Mouse (Mus musculus): Measurements from ENCODE around the gene Tgm4. TPM values are rescaled to one million over a fixed set of nuclear protein-coding genes. Genes with fewer than 3 reads are reported as not detected.
A peak's percentile ranks its signal among the peaks of the same experiment; 100 is the strongest.

The Tgm4 gene
- total RNA-seq, 2 experiments from 2014 or later = 0.27 TPM; not detected in 1

GRCm38 (mm10) chr9:123104362-123104761 is 69.8 kb downstream of the Tgm4 start:
- no peak for DNase-seq (ENCODE audit: low spot score)

DNA sequence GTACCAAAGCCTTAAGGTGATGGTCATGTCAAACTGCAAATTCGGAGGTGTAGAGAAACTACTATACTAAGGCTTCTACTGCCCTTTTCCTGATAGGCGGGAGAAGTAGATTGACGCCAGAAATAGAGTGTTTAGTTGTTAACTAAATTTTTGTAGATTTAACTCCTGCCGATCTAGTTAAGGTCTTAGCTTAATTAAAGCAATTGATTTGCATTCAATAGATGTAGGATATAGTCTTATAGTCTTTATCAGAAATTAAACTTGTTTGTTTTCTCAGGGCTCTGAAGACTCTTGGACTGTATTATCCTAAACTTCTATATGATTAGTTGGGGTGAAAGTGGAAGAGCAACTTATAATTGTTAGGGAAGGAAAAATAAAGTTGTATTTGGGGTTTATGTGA is 72.7 kb downstream of the Tgm4 start:
- no peak for DNase-seq (ENCODE audit: low spot score)

- no peak for DNase-seq (ENCODE audit: low spot score)
Observed at GRCm38 (mm10) chr9:123109188-123109587, 74.7 kb downstream of the Tgm4 start.

GRCm38 (mm10) chr9:123111751-123112221 is 77.3 kb downstream of the Tgm4 start:
- no peak for DNase-seq (ENCODE audit: low spot score)

DNA sequence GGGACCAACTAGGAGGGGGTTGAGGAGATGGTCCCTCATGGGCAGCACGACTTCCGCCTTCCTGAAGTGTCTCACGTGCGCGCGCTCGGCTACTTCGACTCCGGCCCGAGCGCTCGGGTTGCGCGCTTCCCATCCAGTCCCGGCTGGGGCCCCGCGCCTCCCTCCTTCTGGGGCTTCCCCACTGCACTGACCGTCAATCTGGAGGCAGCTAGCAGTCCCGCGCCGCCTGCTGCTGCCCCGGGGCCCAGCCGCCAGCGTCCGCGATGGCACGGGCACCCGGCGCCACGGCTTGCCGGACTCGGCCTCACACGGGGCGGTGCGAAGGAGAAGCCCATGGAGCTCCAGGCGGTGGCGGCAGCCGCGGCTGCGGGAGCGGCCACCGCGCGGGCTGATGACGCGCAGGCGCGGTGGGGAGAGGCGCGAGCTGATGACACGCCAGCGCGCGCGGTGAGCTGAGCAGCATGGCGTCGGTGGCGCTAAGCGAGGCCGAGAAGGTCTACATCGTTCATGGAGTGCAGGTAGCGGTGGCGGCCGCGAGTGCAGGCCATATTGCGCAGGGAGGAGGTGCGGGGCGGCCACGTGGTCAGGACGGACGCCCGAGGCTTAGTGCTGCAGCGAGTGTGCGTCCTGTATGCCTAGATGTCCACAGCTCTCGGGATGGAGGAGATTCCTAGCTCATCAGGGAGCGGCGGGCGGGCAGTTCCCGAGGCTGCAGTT is 78.4 kb downstream of the Tgm4 start, which contains the start of the genes Zdhhc3 and Exosc7:
Gene Zdhhc3, minus strand, starts transcription at position 401 of the 717 bp plus-strand sequence.
Gene Exosc7, plus strand, starts transcription at position 411 of the 717 bp plus-strand sequence.
- peak; percentile 79 for DNase-seq (ENCODE audit: low spot score)

DNA sequence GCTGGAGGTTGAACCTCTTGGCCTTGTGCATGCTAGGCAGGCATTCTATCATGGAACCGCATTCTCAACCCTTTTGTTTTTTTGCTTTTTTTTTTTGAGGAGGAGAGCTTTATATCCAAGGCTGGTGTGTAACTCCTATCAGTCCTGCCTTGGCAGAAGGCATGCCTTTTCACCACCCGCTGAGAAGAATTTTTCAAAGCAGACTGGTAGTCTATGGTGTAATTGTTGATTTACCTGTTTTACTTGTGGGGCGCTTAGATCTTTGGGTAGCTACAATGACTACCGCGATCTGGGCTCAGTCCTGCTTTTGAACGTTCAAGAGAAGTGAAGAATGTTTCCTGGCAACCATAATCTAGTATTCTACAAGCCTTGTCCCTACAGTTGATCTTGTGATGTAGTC is 79.4 kb downstream of the Tgm4 start:
- DNase-seq (ENCODE audit: low spot score) = no peak

DNA sequence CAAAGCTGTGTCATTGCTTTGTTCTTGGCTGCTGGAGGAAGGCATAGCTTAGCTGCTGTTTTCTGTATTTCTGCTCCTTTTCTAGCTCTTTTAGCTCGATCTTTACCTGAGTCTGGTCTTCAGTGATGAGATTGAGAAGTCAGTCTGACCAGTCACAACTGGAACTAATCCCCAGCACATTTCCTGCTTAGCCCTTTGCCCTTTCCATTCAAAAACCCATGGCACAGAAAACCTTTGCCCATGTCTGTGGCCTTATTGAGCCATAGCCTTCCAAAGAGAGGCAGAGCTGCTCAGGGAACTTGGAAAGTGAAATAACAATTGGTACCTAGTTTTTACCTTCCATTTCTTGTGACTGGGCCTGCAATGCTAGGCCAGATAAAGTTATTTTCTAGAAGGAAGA is 81.0 kb downstream of the Tgm4 start:
- DNase-seq (ENCODE audit: low spot score) = no peak

Other genes with a start within 250 kb of the Tgm4 start
- 10 to 100 TPM; 23.3 to 25.0 TPM for gene Tcaim, start 229.2 kb upstream of the Tgm4 start, total RNA-seq (2021)
- not detected for gene Gm35549, start 190.7 kb upstream of the Tgm4 start, total RNA-seq (2021)
- 10 to 100 TPM; 34.8 to 35.6 TPM for gene Zfp445, start 168.7 kb upstream of the Tgm4 start, total RNA-seq (2021)
- gene Zkscan7, start 149.0 kb upstream of the Tgm4 start, total RNA-seq (2021) = 1 to 10 TPM; 3.2 to 4.1 TPM
- under 1 TPM; 0.59 to 0.64 TPM for gene Zfp105, start 111.7 kb upstream of the Tgm4 start, total RNA-seq (2021)
- gene 1110059G10Rik, start 83.7 kb upstream of the Tgm4 start, total RNA-seq (2021) = 1 to 10 TPM; 9.2 to 9.9 TPM
- not detected for gene Kif15, start 83.7 kb upstream of the Tgm4 start, total RNA-seq (2021)
- 10 to 100 TPM in 1 of 2 experiments, 1 to 10 TPM in 1; 8.6 to 10.5 TPM for gene Tmem42, start 13.4 kb upstream of the Tgm4 start, total RNA-seq (2021)
- gene Zdhhc3, start 78.5 kb downstream of the Tgm4 start, total RNA-seq (2021) = 10 to 100 TPM; 59.7 to 66.6 TPM
- 10 to 100 TPM; 18.7 to 20.3 TPM for gene Exosc7, start 78.5 kb downstream of the Tgm4 start, total RNA-seq (2021)
- 10 to 100 TPM; 39.9 to 42.7 TPM for gene Clec3b, start 116.2 kb downstream of the Tgm4 start, total RNA-seq (2021)
- gene Cdcp1, start 181.3 kb downstream of the Tgm4 start, total RNA-seq (2021) = not detected
- under 1 TPM; 0.47 to 0.53 TPM for gene Tmem158, start 226.0 kb downstream of the Tgm4 start, total RNA-seq (2021)

Measured in gastrocnemius, adult 18-20 months (tissue).